Mouse (Mus musculus): ENCODE data around the gene Gm10130.
"Not testable (repeated sequence)": the region's sequence is repeated elsewhere in the genome, so short reads cannot be mapped to it uniquely, and the experiment has no call there.

Gm10130 gene

DNA sequence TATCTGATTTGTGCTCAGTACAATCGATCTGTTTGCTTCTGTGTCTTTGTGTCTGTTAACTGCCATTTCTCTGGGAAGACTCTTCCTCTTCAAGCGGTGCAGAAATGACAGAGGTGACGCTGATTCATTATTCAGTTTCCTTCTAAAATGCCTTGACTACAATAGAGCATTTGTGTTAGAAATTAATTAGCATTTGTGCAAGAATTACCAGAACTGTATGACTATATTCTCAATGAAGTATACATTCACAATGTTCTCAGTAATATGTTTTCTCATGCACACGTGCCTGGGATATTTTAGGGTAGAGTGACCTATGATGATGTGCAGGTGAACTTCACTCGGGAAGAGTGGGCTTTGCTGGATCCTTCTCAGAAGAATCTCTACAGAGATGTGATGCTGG lies at the start of gene Gm10130:
Gm10130 (plus strand) TSS at position 301 of the 400 bp plus-strand sequence.
- no peak for DNase-seq

DNA sequence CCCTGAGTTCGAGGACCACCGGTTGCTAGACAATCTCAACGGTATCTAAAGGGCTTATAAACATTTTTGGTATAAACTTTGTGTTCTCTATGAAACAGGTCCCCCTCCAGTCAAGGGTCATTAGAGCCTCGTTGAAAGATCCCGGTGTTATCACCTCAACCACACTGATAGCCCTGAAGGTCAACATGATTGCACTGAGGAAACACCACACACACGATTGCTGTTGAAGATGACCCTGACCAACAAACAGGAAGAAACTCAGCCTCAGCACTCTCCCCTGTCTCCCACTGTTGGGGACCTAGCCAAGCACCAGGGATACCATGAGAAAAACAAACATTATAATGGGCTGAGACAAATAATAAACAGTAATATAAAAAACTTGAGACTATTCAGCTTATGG lies 29.8 kb upstream of the Gm10130 start:
- DNase-seq, result no peak

DNA sequence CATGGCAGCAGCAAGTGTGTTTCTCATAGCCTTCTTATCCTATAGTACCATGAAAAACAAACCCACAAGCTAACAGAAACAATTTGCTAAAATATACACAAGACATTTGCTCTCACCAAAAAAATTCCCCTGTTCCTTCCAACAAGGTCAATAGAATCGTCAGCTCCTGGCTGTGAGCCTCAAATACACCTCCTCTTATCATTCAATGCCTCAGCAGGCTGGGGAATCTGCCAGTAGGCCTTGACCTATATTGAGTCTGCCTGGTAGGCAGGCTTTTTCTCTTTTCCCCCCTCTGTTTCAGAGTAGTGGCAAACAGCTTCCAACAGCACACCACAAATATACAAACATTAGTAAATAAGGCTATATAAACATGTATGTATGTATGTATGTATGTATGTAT lies 24.4 kb upstream of the Gm10130 start:
- no peak for DNase-seq

DNA sequence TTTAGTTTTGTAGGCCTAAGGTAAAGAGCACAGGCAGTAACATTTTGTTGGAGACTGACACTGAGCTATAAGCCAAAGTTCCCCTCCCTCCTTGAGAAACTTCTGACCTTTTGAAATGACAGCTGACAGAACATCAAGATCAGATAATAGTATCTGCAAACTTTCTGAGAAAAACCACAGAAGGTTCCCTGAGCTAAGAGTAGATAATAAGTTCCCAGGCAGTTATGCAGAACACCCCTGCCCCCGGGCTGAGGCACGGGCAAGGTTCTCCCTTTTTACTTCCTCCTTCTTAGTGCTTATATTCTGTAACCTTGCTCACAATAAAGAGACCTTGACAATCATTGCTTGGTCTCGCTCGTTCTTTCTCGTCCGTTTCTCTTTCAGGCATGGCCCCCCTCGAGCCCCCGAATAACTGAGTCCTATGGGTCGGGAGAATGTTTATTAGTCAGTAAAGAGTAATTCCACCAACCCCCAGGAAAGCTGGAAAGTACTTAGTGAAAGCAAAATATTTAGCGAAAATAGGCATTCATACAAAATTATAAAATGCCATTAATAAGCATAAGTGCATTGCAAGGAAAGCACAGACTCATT lies 16.2 kb upstream of the Gm10130 start:
- DNase-seq, result peak; percentile 19 to 35

DNA sequence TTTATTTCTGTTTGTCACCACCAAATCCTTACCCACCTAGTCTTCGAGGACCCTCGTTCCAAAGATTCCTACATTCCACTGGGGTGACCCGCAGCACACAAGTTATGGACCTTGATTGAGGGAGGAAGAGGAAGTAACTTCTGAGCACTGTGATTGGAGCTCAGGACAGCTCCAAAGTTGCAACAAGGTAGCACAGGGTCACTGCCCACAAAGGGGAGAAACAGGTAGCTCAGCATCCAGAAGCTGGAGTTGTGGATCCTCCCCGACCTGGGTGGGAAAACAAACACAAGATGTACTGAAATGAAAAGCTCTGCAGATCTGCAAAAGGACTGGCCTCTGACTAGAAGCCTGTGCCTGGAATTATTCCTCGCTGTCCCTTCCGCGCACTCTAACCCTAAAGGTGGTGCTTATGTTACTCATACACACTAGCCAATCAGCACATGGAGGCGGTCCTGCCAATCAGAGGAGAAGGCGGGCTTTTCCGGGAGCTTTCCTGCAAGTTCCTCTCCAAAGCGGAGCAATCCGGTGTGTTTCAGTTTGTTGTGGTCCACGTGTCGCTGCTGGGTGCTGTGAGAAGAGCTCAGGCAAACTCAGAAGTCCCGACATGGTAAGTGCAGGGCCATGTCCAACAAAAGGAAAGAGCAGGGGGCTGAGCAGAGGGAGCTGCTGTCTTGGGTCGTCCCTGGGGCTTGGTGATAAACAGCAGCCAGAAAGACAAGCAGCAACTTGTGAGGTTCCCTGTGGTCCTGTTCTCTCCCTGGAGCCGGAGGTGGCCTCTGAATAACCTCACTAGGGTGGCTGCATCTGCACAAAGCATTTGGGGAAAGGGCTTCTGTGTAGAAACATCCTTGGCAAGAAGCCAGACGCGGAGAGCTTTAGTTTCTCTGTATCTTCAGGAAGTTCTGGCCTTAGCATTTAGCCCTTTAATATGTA lies 12.3 kb upstream of the Gm10130 start:
- peak; percentile 92 to 93 for DNase-seq

DNA sequence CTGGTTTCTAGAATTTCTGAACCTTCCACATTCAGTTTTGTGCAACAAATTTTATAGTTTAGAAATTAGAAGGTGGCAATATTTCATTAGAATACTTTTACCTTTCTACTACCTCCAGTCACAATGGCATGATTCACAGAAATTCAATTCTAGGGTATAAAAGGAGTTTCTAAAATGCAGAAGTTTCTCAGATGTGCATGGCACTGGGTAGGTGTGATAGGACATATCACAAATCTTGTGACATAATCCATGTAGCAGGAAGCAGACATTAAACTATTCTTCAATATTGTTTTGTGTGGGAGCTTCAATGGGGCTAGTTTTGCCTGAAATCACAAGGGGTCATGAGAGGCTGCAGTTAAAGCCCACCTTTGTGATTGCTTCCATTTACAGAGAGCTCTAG lies 7.4 kb upstream of the Gm10130 start:
- DNase-seq, result no peak

DNA sequence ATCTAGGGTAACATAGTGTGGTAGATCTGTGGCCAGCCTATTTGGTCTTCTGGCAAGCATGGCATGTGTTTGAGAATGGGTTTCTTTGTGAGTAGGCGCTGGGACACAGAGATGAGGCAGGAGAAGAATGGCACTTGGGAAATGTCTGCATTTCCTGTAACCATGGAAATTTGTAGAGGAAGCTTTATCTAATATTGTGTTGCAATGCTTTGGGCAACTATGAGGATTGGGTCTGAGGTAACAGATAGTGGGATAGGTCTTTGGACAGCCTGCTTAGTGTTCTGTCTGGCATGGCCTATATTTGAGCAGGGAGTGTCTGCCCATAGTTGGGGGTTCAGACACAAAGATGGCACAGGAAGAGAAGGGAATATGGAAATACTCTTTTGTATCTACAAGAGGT lies 4.5 kb upstream of the Gm10130 start:
- DNase-seq, result no peak

DNA sequence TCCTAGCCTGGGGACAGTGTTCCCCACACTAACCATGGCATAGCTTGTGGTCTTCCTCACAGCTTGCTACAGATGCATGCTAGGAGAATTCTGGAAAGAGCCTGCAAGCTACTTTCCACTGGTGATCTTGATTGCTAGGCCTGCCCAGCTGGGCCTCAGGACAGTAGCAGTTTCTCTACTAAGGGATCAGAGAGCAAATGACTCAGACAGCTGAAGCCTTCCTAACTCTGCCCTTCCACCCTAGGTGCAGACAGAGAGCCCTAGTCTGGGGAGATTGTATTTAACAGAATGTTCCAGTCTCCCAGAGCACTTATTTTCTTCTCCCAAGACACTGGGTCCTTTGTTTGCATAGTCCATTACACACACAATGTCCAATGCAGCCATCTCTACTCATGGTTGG lies 33.6 kb downstream of the Gm10130 start:
- DNase-seq, result not testable (repeated sequence)

DNA sequence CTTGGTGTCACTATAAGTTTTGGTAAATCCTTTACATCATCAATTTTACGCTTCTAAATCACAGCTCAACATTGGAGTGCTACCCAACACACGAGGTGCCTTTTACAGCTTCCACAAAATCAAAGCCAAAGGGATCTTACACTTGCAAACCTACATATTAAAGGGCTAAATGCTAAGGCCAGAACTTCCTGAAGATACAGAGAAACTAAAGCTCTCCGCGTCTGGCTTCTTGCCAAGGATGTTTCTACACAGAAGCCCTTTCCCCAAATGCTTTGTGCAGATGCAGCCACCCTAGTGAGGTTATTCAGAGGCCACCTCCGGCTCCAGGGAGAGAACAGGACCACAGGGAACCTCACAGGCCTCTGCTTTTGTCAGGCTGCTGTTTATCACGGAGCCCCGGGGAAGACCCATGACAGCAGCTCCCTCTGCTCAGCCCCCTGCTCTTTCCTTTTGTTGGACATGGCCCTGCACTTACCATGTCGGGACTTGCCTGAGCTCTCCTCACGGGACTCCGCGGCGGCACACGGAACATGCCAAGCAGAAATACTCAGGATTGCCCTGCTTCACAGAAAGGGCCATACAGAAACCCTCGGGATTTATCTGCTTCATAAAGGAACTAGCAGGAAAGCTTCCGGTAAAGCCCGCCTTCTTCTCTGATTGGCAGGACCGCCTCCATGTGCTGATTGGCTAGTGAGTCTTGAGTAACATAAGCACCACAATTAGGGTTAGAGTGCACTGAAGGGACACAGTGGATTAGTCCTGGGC lies 38.8 kb downstream of the Gm10130 start, which contains the start of gene 3300002I08Rik:
3300002I08Rik (minus strand) TSS at position 653 of the 765 bp plus-strand sequence.
- DNase-seq, result peak; percentile 88 to 89

DNA sequence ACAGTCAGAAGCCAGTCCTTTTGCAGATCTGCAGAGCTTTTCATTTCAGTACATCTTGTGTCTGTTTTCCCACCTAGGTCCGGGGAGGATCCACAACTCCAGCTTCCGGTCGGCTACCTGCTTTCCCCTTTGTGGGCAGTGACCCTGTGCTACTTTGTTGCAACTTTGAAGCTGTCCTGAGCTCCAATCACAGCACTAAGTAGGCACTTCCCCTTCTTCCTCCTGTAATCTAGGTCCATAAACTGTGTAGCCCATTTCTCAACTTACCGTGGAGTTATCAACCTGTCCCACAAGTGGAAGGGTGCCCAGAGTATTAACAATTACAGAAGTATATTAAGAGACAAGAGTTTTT lies 39.4 kb downstream of the Gm10130 start:
- DNase-seq, result no peak

DNA sequence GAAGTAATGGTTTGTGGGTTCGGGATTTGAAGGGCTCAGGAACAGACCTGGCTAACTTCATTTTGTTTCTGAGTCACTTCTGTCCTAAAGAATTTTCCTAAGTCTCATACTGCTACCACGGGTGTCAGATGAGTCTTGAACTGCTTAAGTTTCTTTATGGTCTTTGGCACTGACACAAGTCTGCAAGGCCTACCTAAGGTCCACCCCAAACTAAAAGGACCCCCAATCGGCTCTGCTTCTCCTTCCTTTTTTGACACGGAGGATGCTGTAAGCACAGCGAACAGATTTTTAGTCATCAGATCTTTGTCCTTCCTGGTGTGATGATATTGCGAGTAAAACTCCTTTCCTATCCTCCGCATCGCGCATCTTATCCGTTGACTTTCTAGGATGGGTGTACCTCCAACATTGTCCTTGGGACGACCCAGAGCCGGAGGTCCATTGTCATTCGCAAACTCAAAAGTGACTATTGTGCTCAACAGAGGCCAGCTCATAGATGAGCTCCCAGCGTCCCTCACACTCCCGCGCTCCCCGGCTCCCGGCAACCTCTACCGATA lies 62.1 kb downstream of the Gm10130 start:
- DNase-seq, result not testable (repeated sequence)

DNA sequence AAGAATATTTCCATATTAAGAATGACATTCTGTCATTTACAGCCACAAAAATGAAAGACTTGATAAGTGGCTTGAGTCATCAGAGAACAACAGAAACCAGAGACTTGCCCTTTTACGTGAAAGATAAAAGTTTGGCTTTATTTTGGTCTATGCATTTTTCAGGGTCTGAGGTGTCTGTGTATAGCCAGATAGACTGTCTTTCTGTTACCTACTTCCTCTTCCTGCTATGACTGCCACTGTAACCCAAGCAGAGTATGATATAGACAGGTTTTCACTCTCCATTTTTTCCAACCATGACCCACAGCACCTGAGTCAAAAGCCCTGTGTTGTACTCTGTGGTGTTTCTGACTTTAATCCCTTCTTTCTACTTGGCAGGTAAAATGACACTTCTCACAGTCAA lies 66.7 kb downstream of the Gm10130 start:
- DNase-seq, result no peak

DNA sequence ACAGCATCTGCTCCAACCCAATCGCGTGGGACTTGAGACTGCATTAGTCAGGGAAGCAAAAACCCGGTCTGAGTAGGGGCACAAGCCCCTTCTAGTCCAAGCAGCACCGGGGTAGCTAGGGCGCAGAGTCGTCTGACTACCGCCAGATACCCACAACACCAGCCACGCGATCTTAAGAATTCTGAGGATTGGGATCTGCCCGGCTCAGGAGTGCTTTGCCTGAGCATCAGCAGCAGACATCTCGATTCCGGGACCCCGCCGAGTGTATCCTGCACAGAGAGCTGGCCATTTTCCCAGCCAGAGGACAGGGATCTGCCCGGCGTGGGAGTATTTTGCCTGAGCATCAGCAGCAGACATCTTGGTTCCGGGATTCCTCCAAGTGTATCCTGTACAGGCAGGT lies 88.6 kb downstream of the Gm10130 start:
- DNase-seq, result not testable (repeated sequence)

Data from lung, postnatal 4 days (tissue).